Mouse (Mus musculus): ENCODE data around the gene Ankrd63. TPM values are rescaled to one million over a fixed set of nuclear protein-coding genes. Genes with fewer than 3 reads are reported as not detected.
"Not testable (repeated sequence)": the region's sequence is repeated elsewhere in the genome, so short reads cannot be mapped to it uniquely, and the experiment has no call there.

The Ankrd63 gene
- polyA plus RNA-seq, 1 experiment from 2014 or later, result not detected

DNA sequence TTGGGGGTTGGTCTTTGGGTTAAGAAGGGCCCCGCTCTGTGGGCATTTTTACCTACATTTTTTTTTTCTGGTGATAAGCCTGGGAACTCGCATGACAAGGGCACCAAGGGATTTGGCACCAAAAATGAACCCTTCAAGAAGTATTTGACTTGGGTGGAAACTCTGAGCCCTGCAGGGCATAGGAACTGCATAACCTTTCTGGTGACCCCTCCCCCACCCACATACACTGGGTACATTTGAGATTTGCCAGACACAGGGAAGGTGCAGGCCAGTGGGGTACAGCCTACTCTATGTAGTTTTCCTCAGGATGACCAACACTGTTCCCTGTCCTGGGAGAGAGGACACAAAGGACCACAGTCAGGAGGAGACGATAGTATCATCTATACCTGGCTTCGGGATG, 38.1 kb downstream of the Ankrd63 start:
- H3K9ac ChIP-seq, result no peak overlapping the region
- WGBS, result 83% methylated on average over 4 of the region's 4 CpGs
- H3K4me1 ChIP-seq, result peaks cover 15% of the 10 kb centered on the region
- H3K27me3 ChIP-seq, result peaks cover 28% of the 10 kb centered on the region
- H3K36me3 ChIP-seq, result no peaks in the 10 kb centered on the region
- H3K4me3 ChIP-seq, result no peak overlapping the region
- no peak overlapping the region for H3K27ac ChIP-seq
- no peak for ATAC-seq (ENCODE audit: insufficient number of reproducible peaks, insufficient read depth, low FRiP score, low TSS enrichment)
- H3K9me3 ChIP-seq, result no peaks in the 10 kb centered on the region
- H3K4me2 ChIP-seq (replicated peaks), result no peak overlapping the region

DNA sequence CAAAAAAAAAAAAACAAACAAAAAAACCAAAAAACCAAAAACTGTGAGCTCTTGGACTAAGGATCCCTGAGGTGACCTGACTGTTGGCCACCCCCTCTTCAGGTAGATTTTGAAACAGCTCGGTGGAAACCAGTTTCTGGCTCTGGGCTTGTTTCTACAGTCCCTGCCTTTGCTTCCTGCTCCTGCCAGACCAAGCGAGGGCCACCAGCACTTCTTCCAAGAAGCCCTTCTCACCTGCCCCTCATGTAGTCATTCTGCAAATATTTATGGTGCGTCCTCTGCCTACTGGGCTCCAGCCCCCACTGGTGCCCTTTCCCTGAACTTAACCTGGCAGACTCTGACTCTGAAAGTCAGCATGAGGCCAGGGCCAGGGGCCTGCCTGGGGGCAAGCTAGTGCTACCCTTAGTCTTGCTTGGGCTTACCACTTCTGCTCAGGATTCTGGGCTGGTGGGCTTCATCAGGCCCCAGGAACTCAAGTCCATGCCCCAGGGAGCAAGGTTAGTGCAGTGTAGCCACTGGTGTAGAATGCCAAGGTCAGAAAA, 38.7 kb downstream of the Ankrd63 start:
- no peak for ATAC-seq (ENCODE audit: insufficient number of reproducible peaks, insufficient read depth, low FRiP score, low TSS enrichment)
- H3K4me3 ChIP-seq, result no peak overlapping the region
- peaks cover 17% of the 10 kb centered on the region for H3K4me1 ChIP-seq
- no peak overlapping the region for H3K27ac ChIP-seq
- WGBS, result 70% methylated on average over 3 of the region's 3 CpGs
- peaks cover 27% of the 10 kb centered on the region for H3K27me3 ChIP-seq
- no peak overlapping the region for H3K4me2 ChIP-seq (replicated peaks)
- no peak overlapping the region for H3K9ac ChIP-seq
- H3K9me3 ChIP-seq, result no peaks in the 10 kb centered on the region
- H3K36me3 ChIP-seq, result no peaks in the 10 kb centered on the region

DNA sequence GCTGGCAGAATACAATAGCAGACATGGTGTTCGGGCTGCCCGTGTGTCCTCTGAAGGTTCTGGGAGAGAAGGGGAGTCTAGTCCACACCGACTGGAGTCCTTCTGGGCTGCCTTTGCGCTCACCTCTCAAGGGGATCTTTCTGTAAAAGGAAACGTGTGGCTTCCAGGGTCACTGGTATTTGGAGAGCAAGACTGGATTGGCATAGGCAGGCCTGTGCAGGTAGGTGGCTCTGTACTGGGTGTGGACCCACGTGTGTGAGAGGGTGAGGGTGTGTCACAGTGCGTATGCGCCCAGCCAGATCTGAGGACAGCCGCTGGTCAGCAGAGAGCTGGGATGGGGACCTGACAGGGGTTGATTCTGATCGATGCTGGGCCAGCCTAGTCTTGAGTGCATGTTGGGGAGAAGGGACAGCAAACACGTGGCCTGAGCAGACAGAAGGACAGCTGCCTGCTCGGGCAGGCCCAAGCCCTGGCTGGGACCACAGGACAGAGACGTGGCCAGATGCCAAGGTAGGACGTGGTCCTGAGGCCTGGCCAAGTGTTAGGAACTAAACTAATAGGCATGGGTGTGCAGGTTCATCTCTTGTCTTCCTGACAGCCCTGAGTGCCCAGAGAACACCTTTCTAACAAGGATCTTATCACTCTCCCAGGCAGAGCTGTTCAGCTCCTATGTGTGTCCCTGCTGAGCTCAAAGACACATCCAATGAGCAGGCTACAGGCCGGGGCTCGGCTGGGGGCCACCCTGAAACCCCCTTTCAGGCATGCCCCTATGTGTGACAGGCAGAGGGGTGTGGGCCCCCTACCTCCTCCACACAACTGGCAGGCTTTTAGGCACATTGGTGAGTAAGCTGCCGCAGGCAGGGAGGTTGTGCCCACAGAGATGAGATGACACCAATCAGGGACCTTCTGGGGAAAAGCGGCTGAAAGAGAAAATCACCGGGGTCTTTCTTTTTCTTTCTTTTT, 39.7 kb downstream of the Ankrd63 start:
- WGBS, result 49% methylated on average over 19 of the region's 19 CpGs
- Histone ChIP-seq H3K4me2 (replicated peaks) (peak overlapping the region; percentile 82), H3K4me3 (peak overlapping the region; percentile 39), H3K9ac (no peak overlapping the region), H3K4me1 (peaks cover 23% of the 10 kb centered on the region), H3K36me3 (no peaks in the 10 kb centered on the region), H3K27me3 (peaks cover 27% of the 10 kb centered on the region), H3K9me3 (no peaks in the 10 kb centered on the region), H3K27ac (no peak overlapping the region)
- no peak for ATAC-seq (ENCODE audit: insufficient number of reproducible peaks, insufficient read depth, low FRiP score, low TSS enrichment)

DNA sequence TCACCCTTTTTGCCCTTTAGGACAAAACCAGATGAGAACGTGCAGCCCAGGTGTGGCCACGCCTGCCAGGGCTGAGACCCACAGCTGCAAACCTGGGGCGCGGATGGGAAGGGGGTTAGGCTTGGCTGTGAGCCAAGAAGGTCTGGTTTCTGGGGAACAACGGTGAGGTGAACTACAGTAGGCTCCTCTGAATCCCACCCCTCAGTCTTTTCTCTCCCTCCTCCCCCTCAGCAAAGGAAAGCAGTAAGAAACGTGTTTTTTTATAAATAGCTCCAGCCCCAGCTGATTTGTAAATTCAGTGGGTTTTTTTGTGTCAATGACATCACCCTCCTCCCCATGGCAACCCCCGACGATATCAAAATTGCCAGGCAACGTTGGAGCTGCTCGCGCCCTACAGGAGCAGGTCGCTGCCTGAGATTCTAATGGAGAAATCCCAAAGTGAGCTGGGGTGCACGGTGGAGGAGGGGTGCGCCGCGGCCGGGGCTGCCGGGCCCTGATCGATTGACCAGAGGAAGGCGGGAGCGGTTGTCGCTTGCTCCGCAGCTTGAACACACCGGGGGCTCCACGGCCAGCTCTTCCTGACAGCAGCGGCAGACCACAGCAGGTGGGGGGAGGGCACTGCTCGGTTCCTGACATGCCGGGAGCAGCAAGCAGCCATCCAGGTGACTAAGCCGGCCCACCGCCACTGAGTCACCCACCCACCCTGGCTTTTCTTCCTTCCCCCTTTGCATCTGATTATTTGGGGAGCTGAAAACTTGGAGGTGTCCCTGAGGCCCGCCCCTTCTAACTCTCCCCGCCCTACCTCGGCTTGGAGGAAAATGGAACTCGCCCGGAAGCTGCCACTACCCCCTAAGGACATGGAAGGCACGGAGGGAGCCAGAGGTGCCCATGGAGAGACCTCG, 40.6 kb downstream of the Ankrd63 start, which contains the start of gene Pak6:
TSS of gene Pak6 (plus strand) at position 402 of the 902 bp plus-strand sequence.
- H3K9ac ChIP-seq, result peak within 1 kb of the TSS; percentile 42
- H3K27ac ChIP-seq, result no peak within 1 kb of the TSS
- H3K4me1 ChIP-seq, result peaks cover 24% of the 10 kb centered on the region
- peak within 1 kb of the TSS; percentile 39 for H3K4me3 ChIP-seq
- H3K36me3 ChIP-seq, result no peaks in the 10 kb centered on the region
- peaks cover 27% of the 10 kb centered on the region for H3K27me3 ChIP-seq
- 2% methylated on average over 37 of the region's 37 CpGs for WGBS
- ATAC-seq (ENCODE audit: insufficient number of reproducible peaks, insufficient read depth, low FRiP score, low TSS enrichment), result no peak
- no peaks in the 10 kb centered on the region for H3K9me3 ChIP-seq
- peak within 1 kb of the TSS; percentile 82 for H3K4me2 ChIP-seq (replicated peaks)

DNA sequence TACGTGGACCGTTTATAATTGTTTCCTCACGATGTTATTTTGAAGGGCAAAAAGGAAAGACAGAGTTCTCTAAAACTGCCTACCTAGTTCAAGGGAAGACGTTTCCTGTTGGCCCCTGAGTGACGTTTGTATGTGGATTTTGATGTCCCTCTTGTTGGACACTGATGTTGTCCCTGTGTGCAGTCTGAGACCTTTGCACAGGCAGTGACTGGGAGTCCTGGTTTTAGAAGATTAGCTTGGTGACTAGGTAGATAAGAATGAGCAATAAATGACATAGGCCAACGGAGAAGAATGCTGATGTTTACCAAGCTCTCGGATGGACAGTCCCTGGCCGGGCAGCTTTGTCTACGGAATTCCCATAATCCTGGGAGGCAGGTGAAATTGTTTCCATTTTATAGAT, 41.9 kb downstream of the Ankrd63 start:
- H3K27ac ChIP-seq, result no peak overlapping the region
- no peak for ATAC-seq (ENCODE audit: insufficient number of reproducible peaks, insufficient read depth, low FRiP score, low TSS enrichment)
- no peak overlapping the region for H3K4me3 ChIP-seq
- peaks cover 26% of the 10 kb centered on the region for H3K4me1 ChIP-seq
- no peak overlapping the region for H3K9ac ChIP-seq
- H3K36me3 ChIP-seq, result no peaks in the 10 kb centered on the region
- H3K4me2 ChIP-seq (replicated peaks), result no peak overlapping the region
- peaks cover 24% of the 10 kb centered on the region for H3K27me3 ChIP-seq
- 72% methylated on average over 9 of the region's 9 CpGs for WGBS
- no peaks in the 10 kb centered on the region for H3K9me3 ChIP-seq

DNA sequence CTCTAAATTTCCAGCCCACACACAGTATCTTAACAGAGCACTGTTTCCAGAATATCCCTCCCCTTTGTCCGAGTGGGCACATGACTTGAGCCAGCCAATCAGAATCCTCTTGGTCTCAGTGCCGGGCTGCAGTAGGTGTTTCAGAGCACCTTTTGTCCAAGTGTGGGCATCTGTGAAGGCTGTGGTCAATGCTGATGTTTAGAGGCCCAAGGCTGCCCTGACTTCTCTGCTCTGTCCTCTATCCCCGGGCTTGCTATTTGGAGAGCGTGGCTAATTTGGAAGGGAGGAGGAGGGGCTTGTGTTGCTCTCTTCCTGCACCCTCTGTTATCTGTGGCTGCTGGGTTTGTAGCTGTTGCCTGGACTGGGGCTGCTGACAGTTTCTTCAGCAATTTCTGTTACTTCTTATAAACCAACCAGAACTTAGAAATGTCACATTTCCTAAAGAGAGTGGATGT, 43.7 kb downstream of the Ankrd63 start:
- peak overlapping the region; percentile 29; the same call in 1 of the 2 replicates for H3K9ac ChIP-seq
- WGBS, result 3% methylated on average over 4 of the region's 4 CpGs

DNA sequence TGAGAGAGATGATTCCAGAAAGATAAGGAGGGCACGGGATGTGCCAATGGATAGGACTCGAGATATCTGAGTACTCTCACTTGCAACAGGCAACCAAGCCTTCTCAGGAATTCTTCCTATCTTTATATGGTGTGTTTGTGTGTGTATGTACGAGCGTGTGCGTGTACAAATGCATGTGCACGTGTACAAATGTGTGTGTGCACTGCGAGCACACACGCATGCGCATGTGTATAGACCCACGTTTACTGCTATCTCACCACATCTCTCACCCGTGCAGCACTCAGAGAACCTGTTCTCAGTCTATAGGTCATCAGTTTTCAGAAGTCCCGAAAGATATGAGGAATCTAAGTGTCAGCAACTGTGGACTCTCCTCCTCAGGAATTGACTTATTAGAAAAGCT, 44.3 kb downstream of the Ankrd63 start:
- peaks cover 19% of the 10 kb centered on the region for H3K27me3 ChIP-seq
- no peaks in the 10 kb centered on the region for H3K9me3 ChIP-seq
- no peak overlapping the region for H3K27ac ChIP-seq
- WGBS, result 86% methylated on average over 12 of the region's 12 CpGs
- H3K4me2 ChIP-seq (replicated peaks), result peak overlapping the region; percentile 55
- H3K9ac ChIP-seq, result no peak overlapping the region
- no peaks in the 10 kb centered on the region for H3K36me3 ChIP-seq
- peaks cover 33% of the 10 kb centered on the region for H3K4me1 ChIP-seq
- no peak overlapping the region; the same call in 1 of the 2 replicates for H3K4me3 ChIP-seq
- no peak for ATAC-seq (ENCODE audit: insufficient number of reproducible peaks, insufficient read depth, low FRiP score, low TSS enrichment)

More for the DNA sequence above, 43.7 kb downstream of the Ankrd63 start:
- Histone ChIP-seq H3K4me1 (peaks cover 33% of the 10 kb centered on the region), H3K9me3 (no peaks in the 10 kb centered on the region), H3K4me2 (replicated peaks) (peak overlapping the region; percentile 55), H3K36me3 (no peaks in the 10 kb centered on the region), H3K27ac (no peak overlapping the region), H3K4me3 (peak overlapping the region; percentile 36), H3K27me3 (peaks cover 20% of the 10 kb centered on the region)
- ATAC-seq (ENCODE audit: insufficient number of reproducible peaks, insufficient read depth, low FRiP score, low TSS enrichment), result 0 out of 2 replicates have a peak, but pooled peaks have one; percentile 29

DNA sequence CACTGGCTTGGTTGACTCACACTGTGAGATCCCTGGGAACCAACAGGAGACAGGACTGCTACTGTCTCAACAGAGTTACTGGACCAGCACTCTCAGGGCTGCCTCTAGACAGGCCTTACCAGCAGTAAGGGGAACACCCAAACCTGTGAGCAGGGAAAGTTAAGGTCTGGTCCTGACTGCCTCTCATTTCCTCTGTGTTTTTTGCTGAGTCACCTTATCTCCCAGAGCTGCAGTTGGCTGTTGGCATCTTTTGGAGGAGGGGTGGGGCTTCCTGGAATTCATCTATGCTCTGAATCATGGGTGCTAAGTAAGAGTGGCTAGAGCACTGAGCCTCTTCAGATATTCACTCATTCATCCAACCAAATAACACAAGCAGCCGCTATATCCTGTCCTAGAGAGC, 44.7 kb downstream of the Ankrd63 start:
- peaks cover 15% of the 10 kb centered on the region for H3K27me3 ChIP-seq
- no peak overlapping the region for H3K27ac ChIP-seq
- H3K4me3 ChIP-seq, result no peak overlapping the region
- no peak overlapping the region for H3K9ac ChIP-seq
- peaks cover 35% of the 10 kb centered on the region for H3K4me1 ChIP-seq
- H3K9me3 ChIP-seq, result no peaks in the 10 kb centered on the region
- H3K36me3 ChIP-seq, result no peaks in the 10 kb centered on the region
- no peak overlapping the region for H3K4me2 ChIP-seq (replicated peaks)
- ATAC-seq (ENCODE audit: insufficient number of reproducible peaks, insufficient read depth, low FRiP score, low TSS enrichment), result no peak
- WGBS, result 82% methylated on average over 1 of the region's 1 CpGs

DNA sequence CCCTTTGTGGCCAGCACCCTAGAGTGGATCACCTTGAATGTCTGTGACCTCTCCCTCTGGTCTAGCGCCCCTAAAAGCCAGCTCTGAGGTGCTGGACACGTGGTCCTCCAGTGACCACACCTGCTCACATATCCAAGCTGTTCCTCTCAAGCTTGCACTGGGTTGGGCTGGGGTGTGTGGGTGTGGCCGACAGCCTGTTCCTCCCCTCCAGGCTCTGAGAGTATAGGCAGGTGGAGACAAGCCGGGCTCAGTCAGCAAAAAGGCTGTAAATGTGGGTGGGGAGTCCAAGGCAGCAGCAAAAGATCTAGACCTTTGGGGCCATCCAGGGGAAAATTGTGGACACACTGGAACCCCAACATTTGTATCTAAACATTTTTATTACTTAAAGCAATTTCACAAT, 45.3 kb downstream of the Ankrd63 start:
- no peaks in the 10 kb centered on the region for H3K9me3 ChIP-seq
- no peak overlapping the region for H3K9ac ChIP-seq
- peaks cover 8% of the 10 kb centered on the region; the same call in 1 of the 2 replicates for H3K27me3 ChIP-seq
- H3K36me3 ChIP-seq, result no peaks in the 10 kb centered on the region
- no peak overlapping the region for H3K27ac ChIP-seq
- no peak overlapping the region for H3K4me3 ChIP-seq
- no peak overlapping the region for H3K4me2 ChIP-seq (replicated peaks)
- peak; percentile 61; the same call in 1 of the 2 replicates for ATAC-seq (ENCODE audit: insufficient number of reproducible peaks, insufficient read depth, low FRiP score, low TSS enrichment)
- H3K4me1 ChIP-seq, result peaks cover 31% of the 10 kb centered on the region
- WGBS, result 43% methylated on average over 4 of the region's 4 CpGs

DNA sequence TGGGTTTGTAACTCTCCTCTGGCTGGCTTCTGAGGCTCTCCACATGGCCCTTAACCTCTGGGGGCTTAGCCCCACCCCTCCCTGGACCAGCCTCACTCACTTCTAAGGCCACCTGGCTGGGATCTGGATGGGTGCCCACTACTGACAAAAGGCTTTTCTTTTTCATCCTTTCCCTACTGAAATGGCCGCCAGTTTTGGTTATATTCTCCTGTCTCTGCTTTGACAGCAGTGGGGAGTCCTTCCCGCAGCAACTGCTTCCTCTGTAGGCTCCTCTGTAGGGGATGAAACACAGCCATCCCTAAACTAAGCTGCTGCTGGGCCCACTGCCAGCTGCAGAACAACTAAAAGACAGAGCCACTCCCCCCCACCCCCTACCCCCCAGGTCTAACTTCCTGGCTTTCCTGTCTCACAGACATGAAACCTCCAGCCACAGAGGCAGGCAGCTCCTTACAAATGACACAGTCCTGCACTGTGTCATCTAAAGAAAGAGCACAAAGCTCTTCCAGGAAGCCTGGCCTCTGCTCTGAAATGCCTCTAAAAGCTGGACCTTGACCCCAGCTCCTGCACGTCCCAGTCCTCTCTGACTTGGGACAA, 47.0 kb downstream of the Ankrd63 start:
- H3K4me3 ChIP-seq, result no peak overlapping the region
- peak overlapping the region; percentile 23; the same call in 1 of the 2 replicates for H3K27ac ChIP-seq
- H3K36me3 ChIP-seq, result no peaks in the 10 kb centered on the region
- H3K9me3 ChIP-seq, result no peaks in the 10 kb centered on the region
- no peak overlapping the region for H3K4me2 ChIP-seq (replicated peaks)
- ATAC-seq (ENCODE audit: insufficient number of reproducible peaks, insufficient read depth, low FRiP score, low TSS enrichment), result no peak
- no peak overlapping the region for H3K9ac ChIP-seq
- no peaks in the 10 kb centered on the region for H3K27me3 ChIP-seq
- 25% methylated on average over 3 of the region's 3 CpGs for WGBS
- peaks cover 21% of the 10 kb centered on the region for H3K4me1 ChIP-seq

DNA sequence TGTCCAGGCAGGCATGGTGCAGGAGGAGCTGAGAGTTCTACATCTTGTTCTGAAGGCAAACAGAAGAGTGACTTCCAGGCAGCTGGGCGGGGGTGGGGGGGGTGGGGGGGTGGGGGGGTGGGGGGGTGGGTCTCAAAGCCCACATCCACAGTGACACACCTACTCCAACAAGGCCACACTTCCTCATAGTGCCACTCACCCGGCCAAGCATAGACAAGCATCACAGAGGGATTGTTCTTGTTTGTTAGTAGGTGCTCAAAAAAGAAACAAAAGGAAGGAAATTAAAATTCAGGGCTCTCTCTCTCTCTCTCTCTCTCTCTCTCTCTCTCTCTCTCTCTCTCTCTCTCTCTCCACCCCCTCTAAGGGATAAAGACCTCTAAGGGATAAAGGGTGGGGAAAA, 53.1 kb downstream of the Ankrd63 start:
- H3K27ac ChIP-seq; H3K9me3 ChIP-seq; H3K27me3 ChIP-seq; ATAC-seq (ENCODE audit: insufficient number of reproducible peaks, insufficient read depth, low FRiP score, low TSS enrichment); H3K4me2 ChIP-seq (replicated peaks); H3K36me3 ChIP-seq; H3K4me3 ChIP-seq; H3K4me1 ChIP-seq; H3K9ac ChIP-seq: not testable (repeated sequence)
- 74% methylated on average over 2 of the region's 2 CpGs for WGBS
